Mouse (Mus musculus) forebrain, embryonic 14.5 days (tissue): ENCODE measurements around the gene Dapk2. TPM values are rescaled to one million over a fixed set of nuclear protein-coding genes. Genes with fewer than 3 reads are reported as not detected.

Experiments
- ATAC-seq: fragments of 200-750 bp; cut with Nextera tagmentation; 2 replicates; pipeline ENCODE4 v1.8.0; 2017; ENCODE audit warnings: mild to moderate bottlenecking, moderate library complexity
- DNase-seq: peaks from one replicate; pipeline ENCODE4 v3.0.0-alpha.2; 2015; ENCODE audit warnings: low spot score
- H3K27ac ChIP-seq: fragments of 300-500 bp; sonication (generic); 2 replicates; pipeline ENCODE4 v1.5.1; 2014; ENCODE audit warnings: low read depth, mild to moderate bottlenecking, control low read depth, low read length, moderate library complexity
- H3K27me3 ChIP-seq: fragments of 300-500 bp; sonication (generic); replicated peaks from 2 replicates; pipeline ENCODE4 v1.6.1; 2014; ENCODE audit warnings: low read length, control low read depth, mixed read lengths; ENCODE audit not compliant: control insufficient read depth, insufficient read depth
- H3K36me3 ChIP-seq: fragments of 300-500 bp; sonication (generic); 2 replicates; pipeline ENCODE4 v1.6.1; 2014; ENCODE audit warnings: low read length, control low read depth; ENCODE audit not compliant: control insufficient read depth, insufficient read depth
- H3K4me1 ChIP-seq: fragments of 300-500 bp; sonication (generic); 2 replicates; pipeline ENCODE4 v1.6.1; 2014; ENCODE audit warnings: antibody characterized with exemption, low read length, control low read depth; ENCODE audit not compliant: control insufficient read depth, insufficient read depth
- H3K4me2 ChIP-seq: fragments of 300-500 bp; sonication (generic); 2 replicates; pipeline ENCODE4 v1.6.1; 2014; ENCODE audit warnings: mild to moderate bottlenecking, control low read depth, low read length
- H3K4me3 ChIP-seq: fragments of 300-500 bp; sonication (generic); 2 replicates; pipeline ENCODE4 v1.5.1; 2014; ENCODE audit warnings: low read depth, low read length, control low read depth
- H3K9ac ChIP-seq: fragments of 300-500 bp; sonication (generic); 2 replicates; pipeline ENCODE4 v1.6.1; 2014; ENCODE audit warnings: mild to moderate bottlenecking, low read length, control low read depth, moderate library complexity
- H3K9me3 ChIP-seq: fragments of 300-500 bp; sonication (generic); replicated peaks from 2 replicates; pipeline ENCODE4 v1.6.1; 2016; ENCODE audit warnings: low read length, control low read depth, mixed read lengths; ENCODE audit not compliant: control insufficient read depth
- WGBS: fragments of 180-500 bp; shearing (Covaris S2); extraction: QIAGEN DNeasy Blood & Tissue Kit; methylation state at CpG from one replicate; pipeline ENCODE4 v1.1.7; 2014; 5-methylcytosine and 5-hydroxymethylcytosine counted together
- polyA plus RNA-seq: library from polyadenylated mRNA; unstranded; fragments of >200 nt; fragmentation: Nextera tagmentation; extraction: Ambion mirVana; gene quantifications from 2 replicates; pipeline ENCODE4 v1.2.1, GENCODE M21; 2014

The Dapk2 gene
- polyA plus RNA-seq, 1 experiment from 2014 or later = 2.3 TPM

DNA sequence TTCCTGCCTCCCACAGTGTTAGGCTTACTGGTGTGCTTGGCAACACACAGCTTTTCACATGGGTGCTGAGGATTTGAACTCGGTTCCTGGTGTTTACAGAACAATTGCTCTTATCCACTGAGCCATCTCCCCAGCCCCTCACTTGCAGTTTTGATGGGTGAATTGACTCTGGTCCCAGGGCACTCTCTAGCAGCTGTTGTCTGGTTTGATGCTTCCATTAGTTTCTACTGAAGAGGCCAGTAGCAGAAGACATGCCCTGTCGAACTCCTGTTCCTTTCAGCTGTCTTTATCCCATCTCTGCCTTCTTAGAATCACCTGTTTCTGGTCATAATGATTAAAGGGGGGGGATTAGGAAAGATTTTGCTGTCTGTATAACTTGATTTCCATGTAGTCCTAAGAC, 65.8 kb downstream of the Dapk2 start:
- Histone ChIP-seq H3K9me3 (no peaks in the 10 kb centered on the region), H3K4me3 (no peak overlapping the region)

GRCm38 (mm10) chr9:66225737-66226485, 67.9 kb downstream of the Dapk2 start:
- 68% methylated on average over 5 of the region's 5 CpGs for WGBS
- H3K4me2 ChIP-seq = no peak overlapping the region
- H3K27ac ChIP-seq = no peak overlapping the region
- DNase-seq = no peak
- ATAC-seq = no peak
- no peaks in the 10 kb centered on the region for H3K4me1 ChIP-seq
- no peak overlapping the region for H3K9ac ChIP-seq
- no peaks in the 10 kb centered on the region for H3K36me3 ChIP-seq
- no peaks in the 10 kb centered on the region for H3K27me3 ChIP-seq
- H3K4me3 ChIP-seq = no peak overlapping the region
- no peaks in the 10 kb centered on the region for H3K9me3 ChIP-seq

More for the DNA sequence above, 65.8 kb downstream of the Dapk2 start:
- ATAC-seq = no peak
- 81% methylated on average over 2 of the region's 2 CpGs for WGBS
- Histone ChIP-seq H3K27ac (no peak overlapping the region), H3K36me3 (no peaks in the 10 kb centered on the region), H3K9ac (no peak overlapping the region), H3K4me1 (peaks cover 3% of the 10 kb centered on the region; the same call in 1 of the 2 replicates), H3K4me2 (no peak overlapping the region), H3K27me3 (no peaks in the 10 kb centered on the region)
- no peak for DNase-seq

- DNase-seq (no peak), ATAC-seq (no peak)
- no peaks in the 10 kb centered on the region for H3K4me1 ChIP-seq
- no peak overlapping the region for H3K4me3 ChIP-seq
- no peak overlapping the region for H3K4me2 ChIP-seq
- 64% methylated on average over 2 of the region's 2 CpGs for WGBS
- no peaks in the 10 kb centered on the region for H3K27me3 ChIP-seq
- H3K9ac ChIP-seq = no peak overlapping the region
- H3K27ac ChIP-seq = no peak overlapping the region
- no peaks in the 10 kb centered on the region for H3K9me3 ChIP-seq
- no peaks in the 10 kb centered on the region for H3K36me3 ChIP-seq
Observed at GRCm38 (mm10) chr9:66228456-66229151, 70.6 kb downstream of the Dapk2 start.

- H3K4me2 ChIP-seq = no peak overlapping the region
- H3K4me3 ChIP-seq = no peak overlapping the region
- no peaks in the 10 kb centered on the region for H3K27me3 ChIP-seq
- no peaks in the 10 kb centered on the region for H3K4me1 ChIP-seq
- DNase-seq (no peak), ATAC-seq (no peak)
- no peaks in the 10 kb centered on the region for H3K9me3 ChIP-seq
- no peaks in the 10 kb centered on the region for H3K36me3 ChIP-seq
- no peak overlapping the region for H3K27ac ChIP-seq
- H3K9ac ChIP-seq = no peak overlapping the region
- 75% methylated on average over 7 of the region's 7 CpGs for WGBS
Observed at GRCm38 (mm10) chr9:66231820-66232479, 73.9 kb downstream of the Dapk2 start.

DNA sequence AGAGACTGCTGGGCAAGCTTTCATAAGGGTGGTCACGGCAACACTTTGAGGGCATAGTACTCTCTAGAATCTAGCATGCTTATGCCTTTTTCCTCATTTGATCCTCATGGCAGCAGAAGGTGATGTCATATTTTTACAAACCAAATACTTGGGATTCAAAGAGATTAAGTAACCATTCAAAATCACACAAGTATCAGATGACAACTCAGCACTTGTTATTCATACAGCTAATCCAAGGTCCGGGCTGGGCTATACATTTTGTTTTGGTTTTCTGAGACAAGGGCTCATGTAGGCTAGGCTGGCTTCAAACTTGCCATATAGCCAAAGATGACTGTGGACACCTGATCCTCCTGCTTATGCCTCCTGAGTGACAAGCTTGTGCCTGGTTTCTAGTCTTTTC, 78.6 kb downstream of the Dapk2 start:
- H3K4me3 ChIP-seq = no peak overlapping the region
- no peak overlapping the region for H3K9ac ChIP-seq
- no peak overlapping the region for H3K4me2 ChIP-seq
- no peaks in the 10 kb centered on the region for H3K9me3 ChIP-seq
- no peak overlapping the region for H3K27ac ChIP-seq
- DNase-seq = no peak
- 67% methylated on average over 2 of the region's 2 CpGs for WGBS
- H3K4me1 ChIP-seq = no peaks in the 10 kb centered on the region
- ATAC-seq = no peak
- H3K27me3 ChIP-seq = no peaks in the 10 kb centered on the region
- no peaks in the 10 kb centered on the region for H3K36me3 ChIP-seq

- no peak overlapping the region for H3K9ac ChIP-seq
- DNase-seq (no peak), ATAC-seq (no peak)
- 56% methylated on average over 1 of the region's 1 CpGs for WGBS
- no peaks in the 10 kb centered on the region for H3K4me1 ChIP-seq
- H3K4me3 ChIP-seq = no peak overlapping the region
- H3K36me3 ChIP-seq = no peaks in the 10 kb centered on the region
- H3K9me3 ChIP-seq = no peaks in the 10 kb centered on the region
- no peak overlapping the region for H3K27ac ChIP-seq
- H3K27me3 ChIP-seq = no peaks in the 10 kb centered on the region
- no peak overlapping the region for H3K4me2 ChIP-seq
Observed at GRCm38 (mm10) chr9:66237742-66238141, 79.7 kb downstream of the Dapk2 start.

GRCm38 (mm10) chr9:66239173-66239572, 81.2 kb downstream of the Dapk2 start:
- Histone ChIP-seq H3K27me3 (no peaks in the 10 kb centered on the region), H3K9me3 (no peaks in the 10 kb centered on the region), H3K4me2 (no peak overlapping the region), H3K9ac (no peak overlapping the region), H3K4me1 (no peaks in the 10 kb centered on the region), H3K27ac (no peak overlapping the region), H3K36me3 (no peaks in the 10 kb centered on the region), H3K4me3 (no peak overlapping the region)
- no peak for ATAC-seq
- 91% methylated on average over 7 of the region's 7 CpGs for WGBS
- no peak for DNase-seq

DNA sequence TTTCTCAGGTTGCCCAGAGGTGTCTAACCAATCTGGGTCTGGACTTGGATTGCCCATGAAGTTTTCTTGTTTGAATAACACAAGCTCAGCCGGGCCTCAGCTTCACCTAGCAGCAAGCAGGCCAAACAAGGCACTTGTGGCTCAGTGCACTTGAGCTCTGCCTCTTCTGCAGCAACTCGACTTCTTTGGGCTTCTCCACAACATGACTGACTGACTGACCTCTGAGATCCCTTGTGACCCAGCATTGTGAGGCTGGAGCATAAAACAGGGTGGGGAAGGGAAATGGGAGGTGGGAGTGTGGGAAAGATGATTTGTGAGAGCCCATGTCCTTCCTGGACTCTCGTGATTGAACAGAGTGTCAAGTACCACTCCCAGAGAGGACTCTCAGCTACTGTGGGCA, 81.7 kb downstream of the Dapk2 start:
- Histone ChIP-seq H3K36me3 (no peaks in the 10 kb centered on the region), H3K27ac (no peak overlapping the region), H3K4me3 (no peak overlapping the region), H3K27me3 (no peaks in the 10 kb centered on the region), H3K4me1 (no peaks in the 10 kb centered on the region), H3K9me3 (no peaks in the 10 kb centered on the region), H3K4me2 (no peak overlapping the region), H3K9ac (no peak overlapping the region)
- no peak for ATAC-seq
- no peak for DNase-seq
- 83% methylated on average over 3 of the region's 3 CpGs for WGBS

- Histone ChIP-seq H3K4me1 (no peaks in the 10 kb centered on the region), H3K27me3 (no peaks in the 10 kb centered on the region), H3K4me2 (no peak overlapping the region), H3K9me3 (no peaks in the 10 kb centered on the region), H3K27ac (no peak overlapping the region), H3K4me3 (no peak overlapping the region), H3K36me3 (no peaks in the 10 kb centered on the region), H3K9ac (no peak overlapping the region)
- DNase-seq (no peak), ATAC-seq (no peak)
- WGBS = 71% methylated on average over 4 of the region's 4 CpGs
Observed at GRCm38 (mm10) chr9:66240493-66240892, 82.5 kb downstream of the Dapk2 start.
